Mouse (Mus musculus): ENCODE results near the gene H1foo. TPM values are rescaled to one million over a fixed set of nuclear protein-coding genes. Genes with fewer than 3 reads are reported as not detected.
A peak's percentile ranks its signal among the peaks of the same experiment; 100 is the strongest.

H1foo gene
- polyA plus RNA-seq, 1 experiment from 2014 or later = not detected

GRCm38 (mm10) chr6:115994146-115994876 lies 49.6 kb downstream of the H1foo start:
- under 1% methylated on average over 77 of the region's 93 CpGs for WGBS
- Histone ChIP-seq H3K27me3 (replicated peaks; ENCODE audit: control insufficient read depth, insufficient read depth, low read length) (peaks cover 27% of the 10 kb centered on the region), H3K9me3 (ENCODE audit: control insufficient read depth) (no peaks in the 10 kb centered on the region), H3K36me3 (ENCODE audit: control insufficient read depth, insufficient read depth) (no peaks in the 10 kb centered on the region), H3K9ac (ENCODE audit: low read depth, low read length) (peak overlapping the region; percentile 38), H3K4me2 (replicated peaks; ENCODE audit: low read depth) (peak overlapping the region; percentile 86), H3K4me3 (ENCODE audit: low read depth, low read length) (peak overlapping the region; percentile 52), H3K27ac (ENCODE audit: low read depth, low read length) (peak overlapping the region; percentile 73; the same call in 1 of the 2 replicates), H3K4me1 (replicated peaks; ENCODE audit: control insufficient read depth, insufficient read depth, low read length) (no peaks in the 10 kb centered on the region)
- peak; percentile 10; the same call in 1 of the 2 replicates for TF ChIP-seq CTCF (IDR thresholded peaks at IDR 0.05; ENCODE audit: low read depth)
- no peak; the same call in 1 of the 2 replicates for ATAC-seq

- peak within 1 kb of the TSS; percentile 41 for H3K9ac ChIP-seq (ENCODE audit: low read depth, low read length)
- H3K27me3 ChIP-seq (replicated peaks; ENCODE audit: control insufficient read depth, insufficient read depth, low read length) = peaks cover 27% of the 10 kb centered on the region
- H3K9me3 ChIP-seq (ENCODE audit: control insufficient read depth) = no peaks in the 10 kb centered on the region
- ATAC-seq = peak; percentile 84
- TF ChIP-seq CTCF (IDR thresholded peaks at IDR 0.05; ENCODE audit: low read depth) = no peak
- under 1% methylated on average over 37 of the region's 51 CpGs for WGBS
- no peaks in the 10 kb centered on the region for H3K36me3 ChIP-seq (ENCODE audit: control insufficient read depth, insufficient read depth)
- peak within 1 kb of the TSS; percentile 73 for H3K27ac ChIP-seq (ENCODE audit: low read depth, low read length)
- no peaks in the 10 kb centered on the region for H3K4me1 ChIP-seq (replicated peaks; ENCODE audit: control insufficient read depth, insufficient read depth, low read length)
- peak within 1 kb of the TSS; percentile 52 for H3K4me3 ChIP-seq (ENCODE audit: low read depth, low read length)
- H3K4me2 ChIP-seq (replicated peaks; ENCODE audit: low read depth) = peak within 1 kb of the TSS; percentile 86
Observed at GRCm38 (mm10) chr6:115994877-115995520, 50.3 kb downstream of the H1foo start, which contains the start of gene Plxnd1. Plxnd1 (minus strand) TSS chr6:115995005.

- Histone ChIP-seq H3K4me3 (ENCODE audit: low read depth, low read length) (no peak overlapping the region; the same call in 1 of the 2 replicates), H3K4me1 (replicated peaks; ENCODE audit: control insufficient read depth, insufficient read depth, low read length) (no peaks in the 10 kb centered on the region), H3K27me3 (replicated peaks; ENCODE audit: control insufficient read depth, insufficient read depth, low read length) (peaks cover 27% of the 10 kb centered on the region), H3K9ac (ENCODE audit: low read depth, low read length) (no peak overlapping the region), H3K27ac (ENCODE audit: low read depth, low read length) (0 out of 2 replicates have a peak overlapping the region, but pooled peaks have one; percentile 22), H3K9me3 (ENCODE audit: control insufficient read depth) (no peaks in the 10 kb centered on the region), H3K36me3 (ENCODE audit: control insufficient read depth, insufficient read depth) (no peaks in the 10 kb centered on the region), H3K4me2 (replicated peaks; ENCODE audit: low read depth) (peak overlapping the region; percentile 86)
- 57% methylated on average over 4 of the region's 4 CpGs for WGBS
- no peak for TF ChIP-seq CTCF (IDR thresholded peaks at IDR 0.05; ENCODE audit: low read depth)
- ATAC-seq = no peak
Observed at GRCm38 (mm10) chr6:115995531-115995941, 50.8 kb downstream of the H1foo start.

GRCm38 (mm10) chr6:115996171-115996851 lies 51.6 kb downstream of the H1foo start:
- no peaks in the 10 kb centered on the region for H3K4me1 ChIP-seq (replicated peaks; ENCODE audit: control insufficient read depth, insufficient read depth, low read length)
- peaks cover 27% of the 10 kb centered on the region for H3K27me3 ChIP-seq (replicated peaks; ENCODE audit: control insufficient read depth, insufficient read depth, low read length)
- peak; percentile 66 for TF ChIP-seq CTCF (IDR thresholded peaks at IDR 0.05; ENCODE audit: low read depth)
- no peak overlapping the region for H3K4me3 ChIP-seq (ENCODE audit: low read depth, low read length)
- H3K27ac ChIP-seq (ENCODE audit: low read depth, low read length) = peak overlapping the region; percentile 22; the same call in 1 of the 2 replicates
- ATAC-seq = no peak
- H3K4me2 ChIP-seq (replicated peaks; ENCODE audit: low read depth) = no peak overlapping the region
- 47% methylated on average over 6 of the region's 6 CpGs for WGBS
- no peaks in the 10 kb centered on the region for H3K9me3 ChIP-seq (ENCODE audit: control insufficient read depth)
- H3K36me3 ChIP-seq (ENCODE audit: control insufficient read depth, insufficient read depth) = no peaks in the 10 kb centered on the region
- no peak overlapping the region for H3K9ac ChIP-seq (ENCODE audit: low read depth, low read length)

GRCm38 (mm10) chr6:115997726-115998311 lies 53.1 kb downstream of the H1foo start:
- H3K9ac ChIP-seq (ENCODE audit: low read depth, low read length) = no peak overlapping the region
- no peak for ATAC-seq
- no peaks in the 10 kb centered on the region for H3K4me1 ChIP-seq (replicated peaks; ENCODE audit: control insufficient read depth, insufficient read depth, low read length)
- no peaks in the 10 kb centered on the region for H3K36me3 ChIP-seq (ENCODE audit: control insufficient read depth, insufficient read depth)
- WGBS = 34% methylated on average over 3 of the region's 3 CpGs
- no peak overlapping the region for H3K27ac ChIP-seq (ENCODE audit: low read depth, low read length)
- peak; percentile 20; the same call in 1 of the 2 replicates for TF ChIP-seq CTCF (IDR thresholded peaks at IDR 0.05; ENCODE audit: low read depth)
- no peaks in the 10 kb centered on the region for H3K9me3 ChIP-seq (ENCODE audit: control insufficient read depth)
- peaks cover 16% of the 10 kb centered on the region for H3K27me3 ChIP-seq (replicated peaks; ENCODE audit: control insufficient read depth, insufficient read depth, low read length)
- no peak overlapping the region for H3K4me2 ChIP-seq (replicated peaks; ENCODE audit: low read depth)
- no peak overlapping the region for H3K4me3 ChIP-seq (ENCODE audit: low read depth, low read length)
